Mouse (Mus musculus) neutrophil, adult 5-6 weeks (primary cell): ENCODE measurements around the gene 4930578G10Rik. TPM values are rescaled to one million over a fixed set of nuclear protein-coding genes. Genes with fewer than 3 reads are reported as not detected.

Experiments used
- ATAC-seq: fragments of 151-379, 151-347 bp; 2 replicates; pipeline ENCODE4 v1.8.0; 2017; ENCODE audit warnings: mild to moderate bottlenecking, moderate TSS enrichment; ENCODE audit not compliant: insufficient number of reproducible peaks, poor library complexity, low FRiP score, severe bottlenecking; ENCODE audit errors: extremely low read depth
- total RNA-seq: library from RNA; stranded (forward); fragments of 200-1000 nt; gene quantifications from 2 replicates; pipeline ENCODE4 v1.2.3, GENCODE M21; 2017

The 4930578G10Rik gene
- total RNA-seq, 1 experiment from 2014 or later: not detected

GRCm38 (mm10) chr4:42891176-42891575 is 155.8 kb downstream of the 4930578G10Rik start:
- no peak for ATAC-seq

- ATAC-seq: no peak
Measured at GRCm38 (mm10) chr4:42895118-42895517, 159.8 kb downstream of the 4930578G10Rik start.

Other genes starting within 250 kb of the 4930578G10Rik start
- gene Fam205a2, start 207.4 kb upstream of the 4930578G10Rik start, total RNA-seq: not detected in 2 replicates
- not detected in 2 replicates for gene Gm10591, start 123.3 kb upstream of the 4930578G10Rik start, total RNA-seq
- gene Gm2564, start 105.8 kb upstream of the 4930578G10Rik start, total RNA-seq: not detected in 2 replicates
- not detected in 2 replicates for gene Ccl27b, start 80.3 kb upstream of the 4930578G10Rik start, total RNA-seq
- not detected in 2 replicates for gene Il11ra2, start 73.7 kb upstream of the 4930578G10Rik start, total RNA-seq
- not detected in 2 replicates for gene Ccl19, start 21.0 kb downstream of the 4930578G10Rik start, total RNA-seq
- gene Ccl21a, start 38.4 kb downstream of the 4930578G10Rik start, total RNA-seq: not detected in 2 replicates
- not detected in 2 replicates for gene Fam205a1, start 118.3 kb downstream of the 4930578G10Rik start, total RNA-seq
- not detected in 2 replicates for gene Gm12394, start 121.2 kb downstream of the 4930578G10Rik start, total RNA-seq
- not detected in 2 replicates for gene Fam205c, start 138.7 kb downstream of the 4930578G10Rik start, total RNA-seq
- gene Phf24, start 181.1 kb downstream of the 4930578G10Rik start, total RNA-seq: not detected in 2 replicates
- gene Dnajb5, start 214.3 kb downstream of the 4930578G10Rik start, total RNA-seq: 8.5 and 8.8 TPM in 2 replicates
- gene 1700022I11Rik, start 234.1 kb downstream of the 4930578G10Rik start, total RNA-seq: 0.93 TPM in 1 of 2 replicates, not detected in the other